Mouse (Mus musculus) C2C12 (cell line): ENCODE data around the gene Piga. TPM values are rescaled to one million over a fixed set of nuclear protein-coding genes. Genes with fewer than 3 reads are reported as not detected.

Experiments
- H3K27me3 ChIP-seq: one replicate; pipeline ENCODE4 v1.6.1; 2011; ENCODE audit not compliant: control insufficient read depth, insufficient read depth, insufficient read length
- H3K36me3 ChIP-seq: one replicate; pipeline ENCODE4 v1.6.1; 2011; ENCODE audit not compliant: control insufficient read depth, insufficient read depth
- H3K4me3 ChIP-seq: one replicate; pipeline ENCODE4 v1.5.1; 2011; ENCODE audit warnings: mild to moderate bottlenecking, control low read depth; ENCODE audit not compliant: poor library complexity, insufficient read depth, severe bottlenecking
- H3K79me2 ChIP-seq: one replicate; pipeline ENCODE4 v1.6.1; 2011; ENCODE audit not compliant: control insufficient read depth, insufficient read depth
- H3K79me3 ChIP-seq: one replicate; pipeline ENCODE4 v1.6.1; 2011; ENCODE audit warnings: low read depth, control low read depth
- H3ac ChIP-seq: one replicate; pipeline ENCODE3; 2011; ENCODE audit warnings: low read depth; ENCODE audit not compliant: control insufficient read depth, insufficient read length
- CEBPB ChIP-seq: IDR thresholded peaks from one replicate; pipeline ENCODE4 v1.6.1; 2011; ENCODE audit warnings: low read depth, mild to moderate bottlenecking, control low read depth, moderate library complexity
- CTCF ChIP-seq: IDR thresholded peaks from one replicate; pipeline ENCODE4 v1.5.1; 2011; ENCODE audit not compliant: control insufficient read depth, insufficient read depth, insufficient read length
- FOSL1 ChIP-seq: IDR thresholded peaks from one replicate; pipeline ENCODE4 v1.8.0; 2011; ENCODE audit warnings: mild to moderate bottlenecking, low read length; ENCODE audit not compliant: poor library complexity, insufficient read depth, severe bottlenecking
- MAX ChIP-seq: IDR thresholded peaks from one replicate; pipeline ENCODE4 v1.6.1; 2011; ENCODE audit warnings: mild to moderate bottlenecking, control low read depth
- MYOD1 ChIP-seq: IDR thresholded peaks from one replicate; pipeline ENCODE4 v1.6.1; 2011; ENCODE audit warnings: low read depth; ENCODE audit not compliant: control insufficient read depth, insufficient read length
- MYOG ChIP-seq: IDR thresholded peaks from one replicate; pipeline ENCODE4 v1.6.1; 2011; ENCODE audit not compliant: control insufficient read depth, insufficient read length; ENCODE audit errors: extremely low read depth
- USF1 ChIP-seq: IDR thresholded peaks from one replicate; pipeline ENCODE4 v1.6.1; 2011; ENCODE audit warnings: low read depth, mild to moderate bottlenecking, control low read depth, moderate library complexity
- polyA plus RNA-seq: library from polyadenylated mRNA; unstranded; fragments of >200 nt; fragmentation: generic; extraction: Trizol; gene quantifications from one replicate; pipeline ENCODE4 v1.2.1, GENCODE M21; 2012; ENCODE audit warnings: missing spikeins

Gene Piga
- polyA plus RNA-seq, 1 experiment = 3.2 TPM

- Histone ChIP-seq H3K27me3 (no peaks in the 10 kb centered on the region), H3ac (no peak overlapping the region), H3K79me2 (no peaks in the 10 kb centered on the region), H3K36me3 (no peaks in the 10 kb centered on the region), H3K79me3 (no peaks in the 10 kb centered on the region), H3K4me3 (no peak overlapping the region)
- TF ChIP-seq FOSL1 = no peak
- no peak for TF ChIP-seq MYOD1
- TF ChIP-seq USF1 = no peak
- TF ChIP-seq CTCF = no peak
- TF ChIP-seq MYOG = no peak
- no peak for TF ChIP-seq MAX
- TF ChIP-seq CEBPB = no peak
Measured at GRCm38 (mm10) chrX:164394091-164394490, 25.5 kb upstream of the Piga start.

- H3K4me3 ChIP-seq = no peak overlapping the region
- H3K27me3 ChIP-seq = no peaks in the 10 kb centered on the region
- TF ChIP-seq CEBPB (no peak), MYOD1 (no peak), MAX (no peak), USF1 (no peak), CTCF (no peak), FOSL1 (no peak), MYOG (no peak)
- H3K36me3 ChIP-seq = no peaks in the 10 kb centered on the region
- no peaks in the 10 kb centered on the region for H3K79me3 ChIP-seq
- H3ac ChIP-seq = no peak overlapping the region
- no peaks in the 10 kb centered on the region for H3K79me2 ChIP-seq
Measured at GRCm38 (mm10) chrX:164398456-164398855, 21.1 kb upstream of the Piga start.

- no peaks in the 10 kb centered on the region for H3K27me3 ChIP-seq
- H3K4me3 ChIP-seq = no peak overlapping the region
- H3K36me3 ChIP-seq = no peaks in the 10 kb centered on the region
- no peaks in the 10 kb centered on the region for H3K79me3 ChIP-seq
- TF ChIP-seq MAX = no peak
- no peak for TF ChIP-seq FOSL1
- TF ChIP-seq USF1 = no peak
- TF ChIP-seq CEBPB = no peak
- no peak for TF ChIP-seq MYOD1
- TF ChIP-seq CTCF = no peak
- H3ac ChIP-seq = no peak overlapping the region
- no peaks in the 10 kb centered on the region for H3K79me2 ChIP-seq
Measured at GRCm38 (mm10) chrX:164405080-164405649, 14.4 kb upstream of the Piga start.

- no peak overlapping the region for H3K4me3 ChIP-seq
- H3K79me2 ChIP-seq = no peaks in the 10 kb centered on the region
- no peak overlapping the region for H3ac ChIP-seq
- no peak for TF ChIP-seq CTCF
- TF ChIP-seq MYOG = no peak
- no peak for TF ChIP-seq MAX
- no peaks in the 10 kb centered on the region for H3K79me3 ChIP-seq
- H3K27me3 ChIP-seq = no peaks in the 10 kb centered on the region
- H3K36me3 ChIP-seq = no peaks in the 10 kb centered on the region
Measured at GRCm38 (mm10) chrX:164406133-164407022, 13.2 kb upstream of the Piga start.

- TF ChIP-seq MAX (no peak), CTCF (no peak), MYOG (no peak), MYOD1 (no peak), USF1 (no peak), CEBPB (no peak), FOSL1 (no peak)
- no peaks in the 10 kb centered on the region for H3K79me3 ChIP-seq
- no peaks in the 10 kb centered on the region for H3K79me2 ChIP-seq
- no peaks in the 10 kb centered on the region for H3K36me3 ChIP-seq
- H3ac ChIP-seq = no peak overlapping the region
- H3K27me3 ChIP-seq = no peaks in the 10 kb centered on the region
- H3K4me3 ChIP-seq = no peak overlapping the region
Measured at GRCm38 (mm10) chrX:164408301-164408927, 11.2 kb upstream of the Piga start.

- Histone ChIP-seq H3K79me2 (no peaks in the 10 kb centered on the region), H3K27me3 (no peaks in the 10 kb centered on the region)
- TF ChIP-seq MYOG = no peak
- TF ChIP-seq MYOD1 = no peak
- no peak for TF ChIP-seq USF1
- TF ChIP-seq FOSL1 = no peak
- TF ChIP-seq CEBPB = no peak
- TF ChIP-seq CTCF = no peak
- no peak for TF ChIP-seq MAX
Measured at GRCm38 (mm10) chrX:164410562-164410961, 9.0 kb upstream of the Piga start.

More at GRCm38 (mm10) chrX:164410562-164410961, 9.0 kb upstream of the Piga start:
- no peak overlapping the region for H3ac ChIP-seq
- no peaks in the 10 kb centered on the region for H3K36me3 ChIP-seq
- no peak overlapping the region for H3K4me3 ChIP-seq
- no peaks in the 10 kb centered on the region for H3K79me3 ChIP-seq
